Mouse (Mus musculus) layer of hippocampus, postnatal 10 days (tissue): Measurements from ENCODE around the gene Ltbp1. TPM values are rescaled to one million over a fixed set of nuclear protein-coding genes. Genes with fewer than 3 reads are reported as not detected.

Source experiments
- DNase-seq, 2 experiments: peaks; one replicate each; pipeline ENCODE4 v3.0.0; 2021; ENCODE audit warnings: low spot score in 2 of 2
- total RNA-seq, 2 experiments: library from RNA; stranded (reverse); gene quantifications; 2 replicates each; pipeline ENCODE4 v1.2.3; 2021

Gene Ltbp1
- total RNA-seq, 2 experiments from 2014 or later: 6.3 to 8.7 TPM

DNA sequence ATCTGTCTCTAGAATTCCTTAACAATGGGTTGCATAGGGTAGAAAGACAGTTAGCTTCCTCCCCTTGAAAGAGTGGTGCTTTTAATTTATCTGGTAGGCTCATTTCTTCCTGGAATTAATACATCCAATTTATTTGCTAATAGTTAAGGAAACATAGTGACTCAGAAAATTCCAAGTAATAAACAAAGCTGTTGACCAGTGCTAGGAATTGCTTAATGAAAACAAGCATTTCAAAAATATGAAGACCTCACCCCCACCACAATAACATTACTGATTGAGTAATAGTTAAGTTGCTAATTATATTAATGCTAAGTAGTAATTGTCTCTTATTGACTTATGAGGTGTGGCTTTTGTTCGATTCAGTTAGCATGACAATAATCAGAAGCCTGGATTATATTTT, 272.7 kb downstream of the Ltbp1 start:
- no peak for DNase-seq

DNA sequence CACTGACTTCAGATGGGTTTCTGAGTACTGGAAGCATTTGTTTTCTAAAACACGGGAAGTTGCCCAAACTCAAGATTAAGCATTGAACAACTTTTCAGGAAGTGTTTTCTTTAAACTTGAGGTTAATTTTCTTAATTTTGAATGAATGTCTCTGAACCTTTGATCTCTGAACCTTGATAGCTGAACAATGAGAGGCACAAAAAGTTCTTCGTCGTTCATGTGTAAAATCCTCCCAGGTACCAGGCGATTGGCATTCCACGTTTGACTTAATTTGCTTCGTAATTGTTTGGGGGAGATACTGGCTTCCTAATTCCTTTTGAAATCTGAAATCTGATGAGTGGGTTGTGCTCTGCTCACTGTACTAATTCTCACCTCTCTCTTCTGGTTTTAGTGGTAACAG, 273.2 kb downstream of the Ltbp1 start:
- no peak for DNase-seq

GRCm38 (mm10) chr17:75281345-75281744, 276.0 kb downstream of the Ltbp1 start:
- DNase-seq: no peak

DNA sequence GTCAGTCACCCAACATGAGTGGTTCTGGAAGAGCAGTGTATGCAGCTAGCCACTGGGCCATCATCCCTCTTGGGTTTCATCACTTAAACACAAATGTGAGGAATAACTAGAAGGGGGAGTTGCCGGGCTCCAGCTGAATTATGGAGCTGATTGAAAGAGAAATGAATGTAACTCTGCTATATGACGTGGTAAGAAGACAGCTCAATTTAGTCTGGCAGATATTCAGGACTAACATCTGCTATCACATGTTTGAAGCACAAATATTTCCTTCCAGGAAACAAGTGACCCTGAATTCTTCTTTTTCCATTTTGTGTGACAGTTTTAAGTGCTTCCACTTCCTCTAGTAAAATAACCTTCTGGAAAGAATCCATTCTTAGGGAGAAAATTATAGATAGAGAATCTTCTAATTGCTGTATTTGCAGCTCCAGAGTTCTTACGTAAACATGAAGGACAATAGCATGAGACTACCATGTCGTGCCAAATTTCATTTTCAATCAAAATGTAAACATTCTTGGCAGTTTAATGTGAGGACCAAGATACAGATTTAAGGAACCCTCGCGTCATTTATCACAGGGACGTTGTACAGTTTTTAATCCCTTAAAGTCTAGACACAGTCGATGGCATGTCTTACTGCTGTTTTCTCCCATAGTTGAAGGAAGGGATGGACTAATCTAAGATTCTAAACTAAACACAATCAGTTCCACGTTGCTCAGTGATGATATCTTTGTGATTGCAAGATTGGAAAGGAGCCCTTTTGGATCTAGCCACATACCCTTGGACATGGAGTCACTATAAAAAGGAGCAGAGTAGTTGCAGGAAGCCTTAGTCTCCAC, 279.7 kb downstream of the Ltbp1 start:
- DNase-seq: no peak

DNA sequence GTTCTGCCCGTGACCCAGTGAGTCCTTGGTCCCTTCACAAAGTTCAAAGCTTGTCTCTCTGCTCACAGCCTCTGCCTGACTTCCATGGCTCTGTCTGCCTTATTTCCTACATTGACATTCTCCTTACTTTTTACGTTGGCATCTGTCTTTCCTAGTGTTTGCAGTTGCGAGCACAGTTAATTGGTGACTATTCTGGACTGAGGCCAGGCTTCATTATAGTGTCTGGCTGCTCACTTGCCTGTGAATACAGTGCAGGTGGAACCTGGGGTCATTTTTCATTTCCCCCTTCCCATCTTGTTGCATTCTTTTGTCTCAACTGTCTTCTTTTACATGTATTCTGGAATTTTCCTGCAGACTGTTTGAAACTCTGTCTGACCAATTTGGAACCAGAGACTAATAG, 287.6 kb downstream of the Ltbp1 start:
- DNase-seq: no peak

DNA sequence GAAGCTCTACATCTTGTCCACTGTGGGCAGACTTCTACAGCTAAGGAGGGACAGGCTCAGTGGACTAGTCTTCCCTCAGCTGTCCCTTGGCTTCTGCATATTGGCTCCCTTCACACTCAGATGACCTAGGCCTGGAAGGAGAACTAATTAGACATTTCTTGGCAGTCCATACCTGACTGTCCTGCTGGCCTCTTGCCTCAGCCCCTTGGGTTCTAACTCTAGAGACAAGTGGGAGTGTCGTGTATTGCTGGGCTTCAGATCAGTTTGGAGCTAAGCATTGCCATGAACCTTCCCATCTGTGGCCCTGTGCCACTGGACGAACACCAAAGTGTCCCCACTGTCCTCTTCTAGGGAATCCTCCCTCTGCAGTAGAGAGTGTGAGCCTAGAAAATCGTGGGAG, 288.4 kb downstream of the Ltbp1 start:
- no peak for DNase-seq

GRCm38 (mm10) chr17:75300908-75301307, 295.5 kb downstream of the Ltbp1 start:
- no peak for DNase-seq

- DNase-seq: no peak
These were observed 299.5 kb downstream of the Ltbp1 start for GRCm38 (mm10) chr17:75304807-75305420.

- no peak for DNase-seq
These were observed 300.3 kb downstream of the Ltbp1 start for GRCm38 (mm10) chr17:75305714-75306113.

- no peak for DNase-seq
These were observed 302.0 kb downstream of the Ltbp1 start for GRCm38 (mm10) chr17:75307070-75308011.

DNA sequence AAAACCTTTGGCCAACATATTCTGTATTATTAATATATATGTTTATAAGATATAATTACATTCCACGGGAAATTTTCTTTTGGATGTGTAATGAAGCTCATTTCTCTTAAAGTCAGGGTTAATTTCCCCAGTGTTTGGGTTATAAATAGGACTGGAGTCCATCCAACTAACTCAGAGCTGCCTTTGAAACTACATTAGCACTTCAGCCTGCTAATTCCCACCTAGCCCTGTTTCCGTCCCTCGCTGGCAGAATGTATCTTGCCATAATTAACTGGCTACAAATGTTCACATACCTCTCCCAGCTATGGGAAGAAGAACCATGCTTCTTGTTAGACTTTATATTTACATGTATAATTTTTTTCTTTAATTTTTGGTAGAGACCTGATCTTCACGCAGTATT, 311.7 kb downstream of the Ltbp1 start:
- DNase-seq: no peak

DNA sequence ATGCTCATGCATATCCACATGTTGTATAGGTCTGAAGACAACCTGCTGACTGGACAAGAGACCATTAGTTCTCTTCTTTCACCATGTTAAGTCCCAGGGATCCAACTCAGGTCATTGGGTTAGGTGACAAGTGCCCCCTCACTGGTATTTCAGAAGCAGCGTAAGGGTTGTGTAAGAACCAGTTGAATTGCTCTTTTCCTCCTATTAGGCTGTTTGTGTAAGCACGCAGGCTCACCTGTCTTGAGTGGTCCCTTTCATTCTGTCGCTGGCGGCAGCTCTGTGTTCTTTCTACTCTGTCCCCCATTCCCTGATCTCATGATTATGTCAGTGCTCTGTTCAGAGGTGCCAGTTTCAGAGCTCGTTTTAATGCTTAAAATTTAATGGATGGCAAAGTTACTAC, 317.9 kb downstream of the Ltbp1 start:
- DNase-seq: no peak

GRCm38 (mm10) chr17:75323766-75324165, 318.4 kb downstream of the Ltbp1 start:
- DNase-seq: no peak

DNA sequence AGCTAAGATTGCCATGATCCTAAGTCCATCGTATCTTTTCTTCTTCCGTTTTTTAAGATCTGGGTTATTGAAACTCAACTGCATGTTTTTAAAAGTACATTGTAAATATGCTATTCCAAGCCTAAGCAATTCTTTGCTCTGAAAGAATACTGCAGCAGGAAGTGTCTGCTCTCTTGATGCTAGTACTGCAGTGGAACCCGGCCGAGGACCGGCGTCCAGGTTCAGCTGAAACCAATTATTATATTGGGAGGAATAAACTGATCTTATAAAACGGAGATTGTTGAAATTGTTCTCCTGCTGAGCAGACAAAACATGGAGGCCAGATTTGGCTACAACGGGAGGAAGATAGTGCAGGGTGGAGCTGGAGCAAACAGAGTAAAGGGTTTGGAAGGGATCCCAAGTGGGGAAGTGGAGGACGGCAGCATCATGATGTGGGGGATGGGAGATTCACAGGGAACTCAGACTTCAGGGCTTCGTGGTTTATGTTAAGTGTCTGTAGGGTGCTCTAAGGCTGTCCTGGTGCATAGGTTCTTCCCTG, 322.8 kb downstream of the Ltbp1 start:
- DNase-seq: no peak

DNA sequence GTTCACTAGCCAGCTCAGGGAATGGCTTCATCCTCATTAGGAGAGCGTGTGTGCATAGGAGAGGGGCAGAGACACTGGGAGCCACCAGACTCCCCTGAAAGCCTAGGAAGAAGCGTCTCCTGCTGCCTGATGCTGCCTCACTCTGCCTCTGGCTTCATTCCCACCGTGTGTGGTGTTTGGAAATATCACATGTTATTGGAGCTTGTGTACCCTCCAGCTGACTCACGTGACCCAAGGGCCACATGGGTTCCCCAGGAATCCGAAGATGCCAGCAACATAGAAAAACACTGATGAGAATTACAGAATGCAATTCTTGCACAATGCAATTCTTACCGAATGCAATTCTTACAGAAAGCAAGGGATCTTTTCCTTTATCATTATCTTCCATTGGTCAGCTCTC, 325.0 kb downstream of the Ltbp1 start:
- peak in 1 of 2 experiments; percentile 12 for DNase-seq

- no peak for DNase-seq
These were observed 326.1 kb downstream of the Ltbp1 start for GRCm38 (mm10) chr17:75331421-75331951.

DNA sequence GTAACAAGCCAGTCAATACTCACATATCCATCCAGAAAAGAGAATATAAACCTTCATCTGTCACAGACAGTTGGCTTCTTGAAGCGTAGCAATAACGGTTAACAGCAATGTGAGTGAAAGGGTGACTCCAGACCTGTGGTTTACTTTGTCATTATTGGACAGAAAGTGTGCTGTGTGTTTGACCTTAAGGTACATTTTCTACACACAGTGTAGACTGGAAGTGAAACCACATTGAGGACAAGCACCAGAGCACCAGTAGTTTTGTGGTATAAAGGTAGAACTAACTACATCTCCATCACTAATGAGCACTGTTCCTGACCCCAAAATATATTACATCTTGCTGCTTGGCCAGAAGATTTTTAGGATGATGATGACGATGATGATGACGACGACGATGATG, 326.9 kb downstream of the Ltbp1 start:
- DNase-seq: no peak

GRCm38 (mm10) chr17:75333011-75333410, 327.6 kb downstream of the Ltbp1 start:
- no peak for DNase-seq

DNA sequence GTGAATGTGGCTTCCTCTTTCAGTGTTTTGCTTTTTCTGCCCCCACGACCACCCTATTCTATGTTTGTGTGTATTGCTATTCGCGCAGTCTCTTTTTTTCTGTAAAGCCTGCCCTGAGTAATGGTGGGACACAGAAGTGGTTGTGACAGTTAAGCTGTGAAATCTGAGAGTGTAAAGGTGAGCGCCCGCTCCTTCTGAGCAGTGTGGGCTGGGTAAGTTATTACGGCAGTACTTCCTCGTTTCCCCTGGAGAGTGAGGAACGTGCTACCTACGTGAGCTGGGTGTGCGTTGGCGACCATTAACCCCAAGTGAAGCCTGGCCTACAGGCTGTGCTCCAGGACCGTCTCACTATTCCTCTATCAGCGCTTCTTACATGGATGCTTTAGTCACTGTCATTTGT, 328.4 kb downstream of the Ltbp1 start:
- no peak for DNase-seq

GRCm38 (mm10) chr17:75335649-75336048, 330.3 kb downstream of the Ltbp1 start:
- no peak for DNase-seq

DNA sequence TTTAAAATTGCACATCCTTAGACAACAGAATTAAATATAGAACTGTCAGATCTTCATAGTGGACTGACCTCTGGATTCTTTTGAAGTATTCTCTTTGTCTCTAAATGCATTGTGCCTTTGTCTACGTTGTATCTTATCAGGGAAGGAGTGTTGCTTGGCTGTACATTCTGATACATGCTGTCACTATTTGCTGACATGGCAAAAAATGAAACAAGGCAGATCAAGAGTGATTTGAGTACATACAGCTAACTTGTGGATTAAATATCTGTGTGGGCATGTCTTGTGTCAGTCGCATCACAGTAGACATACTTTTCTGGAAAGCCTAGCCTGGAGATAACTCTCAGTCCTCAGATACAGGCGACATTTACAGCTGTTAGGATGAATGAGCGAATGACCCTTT, 335.9 kb downstream of the Ltbp1 start:
- no peak for DNase-seq
